Mouse (Mus musculus) embryo, embryonic 10 days (tissue): ENCODE data around the gene Atp6v0a2.
A peak's percentile ranks its signal among the peaks of the same experiment; 100 is the strongest.

Source experiments
- DNase-seq: peaks from one replicate; pipeline ENCODE4 v3.0.0-alpha.2; 2015; ENCODE audit warnings: low spot score

Atp6v0a2 gene

GRCm38 (mm10) chr5:124636694-124637093 lies 8.3 kb downstream of the Atp6v0a2 start:
- no peak for DNase-seq

GRCm38 (mm10) chr5:124637300-124637699 lies 8.9 kb downstream of the Atp6v0a2 start:
- DNase-seq = no peak

- no peak for DNase-seq
These were observed 9.5 kb downstream of the Atp6v0a2 start for GRCm38 (mm10) chr5:124637836-124638235.

- DNase-seq = no peak
These were observed 85.4 kb downstream of the Atp6v0a2 start for GRCm38 (mm10) chr5:124713741-124714140.

- peak; percentile 38 for DNase-seq
These were observed 86.8 kb downstream of the Atp6v0a2 start for GRCm38 (mm10) chr5:124715135-124715534.

- no peak for DNase-seq
These were observed 89.6 kb downstream of the Atp6v0a2 start for GRCm38 (mm10) chr5:124717969-124718368.

- DNase-seq = no peak
These were observed 90.0 kb downstream of the Atp6v0a2 start for GRCm38 (mm10) chr5:124718396-124718795.

- DNase-seq = no peak
These were observed 94.7 kb downstream of the Atp6v0a2 start for GRCm38 (mm10) chr5:124723125-124723524.

GRCm38 (mm10) chr5:124724997-124725396 lies 96.6 kb downstream of the Atp6v0a2 start, which contains the start of gene Dnah10:
TSS of gene Dnah10 (plus strand) at chr5:124725085.
- peak; percentile 61 for DNase-seq

GRCm38 (mm10) chr5:124729662-124730206 lies 101.4 kb downstream of the Atp6v0a2 start:
- DNase-seq = peak; percentile 5

- DNase-seq = no peak
These were observed 105.6 kb downstream of the Atp6v0a2 start for GRCm38 (mm10) chr5:124733961-124734360.

GRCm38 (mm10) chr5:124741898-124742599 lies 113.7 kb downstream of the Atp6v0a2 start:
- DNase-seq = no peak

GRCm38 (mm10) chr5:124743841-124744240 lies 115.5 kb downstream of the Atp6v0a2 start:
- no peak for DNase-seq

GRCm38 (mm10) chr5:124746220-124746619 lies 117.8 kb downstream of the Atp6v0a2 start:
- no peak for DNase-seq

- no peak for DNase-seq
These were observed 119.9 kb downstream of the Atp6v0a2 start for GRCm38 (mm10) chr5:124748296-124748695.

GRCm38 (mm10) chr5:124751656-124752055 lies 123.3 kb downstream of the Atp6v0a2 start:
- DNase-seq = no peak

GRCm38 (mm10) chr5:124761011-124761410 lies 132.6 kb downstream of the Atp6v0a2 start:
- DNase-seq = peak; percentile 35

GRCm38 (mm10) chr5:124761787-124762186 lies 133.4 kb downstream of the Atp6v0a2 start:
- DNase-seq = no peak
